Mouse (Mus musculus): ENCODE measurements around the gene Klf4. TPM values are rescaled to one million over a fixed set of nuclear protein-coding genes. Genes with fewer than 3 reads are reported as not detected.

The Klf4 gene
- polyA plus RNA-seq, 1 experiment from 2014 or later = 4.2 TPM

DNA sequence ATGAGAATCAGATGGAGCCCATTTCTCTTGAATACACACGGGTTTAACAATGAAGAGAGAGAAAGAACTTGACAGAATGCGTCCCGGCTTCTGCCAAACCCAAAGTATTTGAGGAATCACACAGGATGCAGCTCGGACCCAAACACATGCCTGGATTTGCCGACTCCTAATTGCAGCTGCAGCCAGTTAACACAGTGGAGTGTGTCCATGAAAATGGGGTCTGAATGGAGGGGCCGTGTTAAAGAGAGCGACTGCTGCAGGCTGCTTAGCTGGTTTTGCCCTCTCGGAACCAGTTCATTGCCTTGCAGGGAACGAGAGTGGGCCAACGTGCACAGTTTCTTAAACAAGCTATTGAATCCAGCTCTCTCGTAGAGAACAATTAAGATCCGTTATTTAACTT lies 14.6 kb upstream of the Klf4 start:
- Histone ChIP-seq H3K27me3 (ENCODE audit: control insufficient read depth, insufficient read depth, low read length) (no peaks in the 10 kb centered on the region), H3K4me2 (ENCODE audit: low read length) (no peak overlapping the region), H3K9ac (ENCODE audit: low read length) (no peak overlapping the region), H3K36me3 (ENCODE audit: control insufficient read depth, insufficient read depth, low read length) (no peaks in the 10 kb centered on the region), H3K4me3 (ENCODE audit: control insufficient read depth in 1 of 2, insufficient read depth in 1 of 2, low read depth in 1 of 2, low read length in 2 of 2) (no peak overlapping the region), H3K4me1 (ENCODE audit: control insufficient read depth in 2 of 2, insufficient read depth in 2 of 2, low read length in 2 of 2) (peaks cover 7 to 12% of the 10 kb centered on the region in 2 experiments), H3K27ac (replicated peaks in 1 of 2; ENCODE audit: control insufficient read depth in 1 of 2, insufficient read depth in 1 of 2, low read depth in 2 of 2, low read length in 2 of 2) (no peak overlapping the region), H3K9me3 (ENCODE audit: control insufficient read depth, low read length) (no peaks in the 10 kb centered on the region)
- no peak for ATAC-seq (ENCODE audit: insufficient number of reproducible peaks, insufficient read depth, low FRiP score, low read depth)
- WGBS = 87% methylated on average over 12 of the region's 12 CpGs

- Histone ChIP-seq H3K9ac (ENCODE audit: low read length) (no peak overlapping the region), H3K36me3 (ENCODE audit: control insufficient read depth, insufficient read depth, low read length) (no peaks in the 10 kb centered on the region), H3K4me1 (ENCODE audit: control insufficient read depth in 2 of 2, insufficient read depth in 2 of 2, low read length in 2 of 2) (peaks cover 18 to 29% of the 10 kb centered on the region in 2 experiments), H3K4me3 (ENCODE audit: control insufficient read depth in 1 of 2, insufficient read depth in 1 of 2, low read depth in 1 of 2, low read length in 2 of 2) (no peak overlapping the region), H3K27me3 (ENCODE audit: control insufficient read depth, insufficient read depth, low read length) (no peaks in the 10 kb centered on the region), H3K27ac (replicated peaks in 1 of 2; ENCODE audit: control insufficient read depth in 1 of 2, insufficient read depth in 1 of 2, low read depth in 2 of 2, low read length in 2 of 2) (peak overlapping the region in 1 of 2 experiments; percentile 14; a peak in 1 of 4 replicates), H3K4me2 (ENCODE audit: low read length) (no peak overlapping the region), H3K9me3 (ENCODE audit: control insufficient read depth, low read length) (no peaks in the 10 kb centered on the region)
- ATAC-seq (ENCODE audit: insufficient number of reproducible peaks, insufficient read depth, low FRiP score, low read depth) = no peak
- WGBS = 32% methylated on average over 2 of the region's 2 CpGs
Observed at GRCm38 (mm10) chr4:55542753-55543152, 10.5 kb upstream of the Klf4 start.

DNA sequence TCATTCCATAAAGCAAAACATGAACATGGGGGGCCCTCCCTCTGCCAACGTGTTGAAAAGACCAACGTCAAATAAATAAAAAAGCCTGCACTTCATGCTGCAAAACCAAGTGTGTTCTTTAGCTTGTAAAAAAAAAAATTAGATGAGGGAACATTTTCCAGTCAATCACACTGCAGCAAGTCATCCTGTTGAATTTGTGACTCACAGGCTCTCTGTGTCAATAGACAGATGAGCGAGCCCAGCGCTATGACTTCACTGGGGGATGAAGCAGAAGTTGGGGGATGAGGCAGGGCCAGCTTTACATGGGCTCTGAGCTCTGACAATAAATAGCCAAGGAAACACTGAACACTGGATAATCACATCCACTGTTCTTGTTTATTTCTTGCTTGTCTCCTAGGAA lies 9.4 kb upstream of the Klf4 start:
- Histone ChIP-seq H3K27me3 (ENCODE audit: control insufficient read depth, insufficient read depth, low read length) (no peaks in the 10 kb centered on the region), H3K9me3 (ENCODE audit: control insufficient read depth, low read length) (no peaks in the 10 kb centered on the region), H3K4me1 (ENCODE audit: control insufficient read depth in 2 of 2, insufficient read depth in 2 of 2, low read length in 2 of 2) (peaks cover 18 to 29% of the 10 kb centered on the region in 2 experiments), H3K4me2 (ENCODE audit: low read length) (no peak overlapping the region), H3K27ac (replicated peaks in 1 of 2; ENCODE audit: control insufficient read depth in 1 of 2, insufficient read depth in 1 of 2, low read depth in 2 of 2, low read length in 2 of 2) (no peak overlapping the region), H3K4me3 (ENCODE audit: control insufficient read depth in 1 of 2, insufficient read depth in 1 of 2, low read depth in 1 of 2, low read length in 2 of 2) (no peak overlapping the region), H3K9ac (ENCODE audit: low read length) (no peak overlapping the region), H3K36me3 (ENCODE audit: control insufficient read depth, insufficient read depth, low read length) (no peaks in the 10 kb centered on the region)
- no peak for ATAC-seq (ENCODE audit: insufficient number of reproducible peaks, insufficient read depth, low FRiP score, low read depth)
- WGBS = 47% methylated on average over 4 of the region's 4 CpGs

GRCm38 (mm10) chr4:55541221-55541620 lies 9.0 kb upstream of the Klf4 start:
- Histone ChIP-seq H3K9ac (ENCODE audit: low read length) (no peak overlapping the region), H3K27me3 (ENCODE audit: control insufficient read depth, insufficient read depth, low read length) (no peaks in the 10 kb centered on the region), H3K4me1 (ENCODE audit: control insufficient read depth in 2 of 2, insufficient read depth in 2 of 2, low read length in 2 of 2) (peaks cover 18 to 29% of the 10 kb centered on the region in 2 experiments), H3K27ac (replicated peaks in 1 of 2; ENCODE audit: control insufficient read depth in 1 of 2, insufficient read depth in 1 of 2, low read depth in 2 of 2, low read length in 2 of 2) (no peak overlapping the region), H3K4me2 (ENCODE audit: low read length) (no peak overlapping the region), H3K9me3 (ENCODE audit: control insufficient read depth, low read length) (no peaks in the 10 kb centered on the region), H3K4me3 (ENCODE audit: control insufficient read depth in 1 of 2, insufficient read depth in 1 of 2, low read depth in 1 of 2, low read length in 2 of 2) (no peak overlapping the region), H3K36me3 (ENCODE audit: control insufficient read depth, insufficient read depth, low read length) (no peaks in the 10 kb centered on the region)
- 13% methylated on average over 4 of the region's 4 CpGs for WGBS
- no peak for ATAC-seq (ENCODE audit: insufficient number of reproducible peaks, insufficient read depth, low FRiP score, low read depth)

GRCm38 (mm10) chr4:55535012-55535411 lies 2.7 kb upstream of the Klf4 start:
- ATAC-seq (ENCODE audit: insufficient number of reproducible peaks, insufficient read depth, low FRiP score, low read depth) = no peak
- H3K9ac ChIP-seq (ENCODE audit: low read length) = no peak overlapping the region
- H3K4me3 ChIP-seq (ENCODE audit: control insufficient read depth in 1 of 2, insufficient read depth in 1 of 2, low read depth in 1 of 2, low read length in 2 of 2) = no peak overlapping the region
- H3K27ac ChIP-seq (replicated peaks in 1 of 2; ENCODE audit: control insufficient read depth in 1 of 2, insufficient read depth in 1 of 2, low read depth in 2 of 2, low read length in 2 of 2) = no peak overlapping the region
- H3K27me3 ChIP-seq (ENCODE audit: control insufficient read depth, insufficient read depth, low read length) = no peaks in the 10 kb centered on the region
- peaks cover 5 to 10% of the 10 kb centered on the region in 2 experiments; a peak in 2 of 4 replicates for H3K4me1 ChIP-seq (ENCODE audit: control insufficient read depth in 2 of 2, insufficient read depth in 2 of 2, low read length in 2 of 2)
- H3K9me3 ChIP-seq (ENCODE audit: control insufficient read depth, low read length) = no peaks in the 10 kb centered on the region
- H3K4me2 ChIP-seq (ENCODE audit: low read length) = no peak overlapping the region
- no peaks in the 10 kb centered on the region for H3K36me3 ChIP-seq (ENCODE audit: control insufficient read depth, insufficient read depth, low read length)

- no peak overlapping the region for H3K4me3 ChIP-seq (ENCODE audit: control insufficient read depth in 1 of 2, insufficient read depth in 1 of 2, low read depth in 1 of 2, low read length in 2 of 2)
- WGBS = 81% methylated on average over 4 of the region's 4 CpGs
- H3K27me3 ChIP-seq (ENCODE audit: control insufficient read depth, insufficient read depth, low read length) = no peaks in the 10 kb centered on the region
- H3K36me3 ChIP-seq (ENCODE audit: control insufficient read depth, insufficient read depth, low read length) = no peaks in the 10 kb centered on the region
- peaks cover 9 to 10% of the 10 kb centered on the region in 2 experiments; a peak in 1 of 4 replicates for H3K4me1 ChIP-seq (ENCODE audit: control insufficient read depth in 2 of 2, insufficient read depth in 2 of 2, low read length in 2 of 2)
- H3K9ac ChIP-seq (ENCODE audit: low read length) = no peak overlapping the region
- no peak for ATAC-seq (ENCODE audit: insufficient number of reproducible peaks, insufficient read depth, low FRiP score, low read depth)
- H3K27ac ChIP-seq (replicated peaks in 1 of 2; ENCODE audit: control insufficient read depth in 1 of 2, insufficient read depth in 1 of 2, low read depth in 2 of 2, low read length in 2 of 2) = no peak overlapping the region
- H3K9me3 ChIP-seq (ENCODE audit: control insufficient read depth, low read length) = no peaks in the 10 kb centered on the region
- H3K4me2 ChIP-seq (ENCODE audit: low read length) = no peak overlapping the region
Observed at GRCm38 (mm10) chr4:55534510-55534909, 2.2 kb upstream of the Klf4 start.

DNA sequence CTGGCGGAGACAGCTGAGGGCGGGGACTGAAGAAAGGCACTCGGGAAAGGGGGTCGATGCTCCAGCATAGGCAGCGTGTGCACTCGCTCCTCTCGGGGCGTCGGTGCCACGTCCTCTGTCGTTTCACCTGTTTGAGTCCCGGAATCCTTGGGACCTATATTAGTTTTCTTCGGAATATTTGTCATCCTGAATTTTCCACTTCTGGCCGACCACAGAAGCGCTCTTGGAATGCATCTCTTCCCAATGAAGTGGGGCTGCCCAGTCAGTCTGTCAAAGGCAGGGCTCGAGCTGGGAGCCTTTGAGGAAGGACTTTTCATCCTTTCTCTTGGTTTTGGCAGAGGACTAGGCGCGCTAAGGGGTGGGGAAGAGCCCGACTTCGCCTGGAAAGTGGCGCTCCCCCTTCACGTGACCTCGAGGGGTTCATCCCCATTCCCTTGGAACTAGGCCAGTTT lies 1.6 kb upstream of the Klf4 start:
- Histone ChIP-seq H3K4me1 (ENCODE audit: control insufficient read depth in 2 of 2, insufficient read depth in 2 of 2, low read length in 2 of 2) (peaks cover 9 to 10% of the 10 kb centered on the region in 2 experiments; a peak in 1 of 4 replicates), H3K27ac (replicated peaks in 1 of 2; ENCODE audit: control insufficient read depth in 1 of 2, insufficient read depth in 1 of 2, low read depth in 2 of 2, low read length in 2 of 2) (peak overlapping the region in 1 of 2 experiments; percentile 94; a peak in 2 of 4 replicates), H3K27me3 (ENCODE audit: control insufficient read depth, insufficient read depth, low read length) (no peaks in the 10 kb centered on the region), H3K9ac (ENCODE audit: low read length) (peak overlapping the region; percentile 83), H3K9me3 (ENCODE audit: control insufficient read depth, low read length) (no peaks in the 10 kb centered on the region), H3K36me3 (ENCODE audit: control insufficient read depth, insufficient read depth, low read length) (no peaks in the 10 kb centered on the region), H3K4me3 (ENCODE audit: control insufficient read depth in 1 of 2, insufficient read depth in 1 of 2, low read depth in 1 of 2, low read length in 2 of 2) (peak overlapping the region; percentile 45 to 69), H3K4me2 (ENCODE audit: low read length) (peak overlapping the region; percentile 81)
- 8% methylated on average over 23 of the region's 23 CpGs for WGBS
- ATAC-seq (ENCODE audit: insufficient number of reproducible peaks, insufficient read depth, low FRiP score, low read depth) = no peak

DNA sequence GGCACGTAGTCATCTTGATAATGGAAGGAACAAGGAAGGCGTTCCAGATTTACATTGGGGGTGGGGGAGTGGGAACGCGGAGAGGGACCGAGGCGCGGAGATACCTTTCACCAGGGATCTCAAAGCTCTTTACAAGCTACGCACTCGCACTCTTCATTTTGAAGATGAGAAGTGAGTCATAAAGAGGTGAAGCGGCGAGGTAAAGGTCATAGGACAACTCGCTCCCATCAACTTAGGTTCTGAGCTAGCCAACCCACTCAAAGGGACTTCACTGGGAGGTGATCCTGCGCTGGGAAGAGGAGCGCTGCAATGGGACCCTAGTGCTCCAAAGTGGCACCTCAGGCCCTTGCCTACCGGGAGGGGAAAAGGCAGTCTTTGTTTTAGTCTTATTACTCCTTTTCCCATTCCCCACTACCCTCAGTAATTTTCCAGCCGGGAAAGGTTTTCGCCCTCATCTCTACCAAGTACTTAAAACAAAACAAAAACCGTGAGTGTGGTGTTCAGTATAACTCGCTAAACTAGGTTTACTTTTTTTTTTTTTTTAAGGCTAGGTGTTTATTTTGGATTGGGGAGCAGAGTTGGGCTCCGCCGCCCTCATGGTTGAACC lies 1.0 kb upstream of the Klf4 start:
- H3K36me3 ChIP-seq (ENCODE audit: control insufficient read depth, insufficient read depth, low read length) = no peaks in the 10 kb centered on the region
- peak overlapping the region; percentile 81 for H3K4me2 ChIP-seq (ENCODE audit: low read length)
- no peaks in the 10 kb centered on the region for H3K27me3 ChIP-seq (ENCODE audit: control insufficient read depth, insufficient read depth, low read length)
- WGBS = under 1% methylated on average over 21 of the region's 21 CpGs
- peak overlapping the region; percentile 45 to 69 for H3K4me3 ChIP-seq (ENCODE audit: control insufficient read depth in 1 of 2, insufficient read depth in 1 of 2, low read depth in 1 of 2, low read length in 2 of 2)
- peaks cover 9 to 10% of the 10 kb centered on the region in 2 experiments; a peak in 1 of 4 replicates for H3K4me1 ChIP-seq (ENCODE audit: control insufficient read depth in 2 of 2, insufficient read depth in 2 of 2, low read length in 2 of 2)
- H3K9ac ChIP-seq (ENCODE audit: low read length) = peak overlapping the region; percentile 83
- ATAC-seq (ENCODE audit: insufficient number of reproducible peaks, insufficient read depth, low FRiP score, low read depth) = no peak
- H3K9me3 ChIP-seq (ENCODE audit: control insufficient read depth, low read length) = no peaks in the 10 kb centered on the region
- peak overlapping the region; percentile 51 to 94 for H3K27ac ChIP-seq (replicated peaks in 1 of 2; ENCODE audit: control insufficient read depth in 1 of 2, insufficient read depth in 1 of 2, low read depth in 2 of 2, low read length in 2 of 2)
